Mouse (Mus musculus): ENCODE data around the gene Piwil4.

GRCm38 (mm10) chr9:14666071-14666470 lies 74.5 kb downstream of the Piwil4 start:
- TF ChIP-seq CTCF (IDR thresholded peaks at IDR 0.05; ENCODE audit: extremely low read depth, insufficient read depth, low read length) (no peak), POLR2A (IDR thresholded peaks at IDR 0.05; ENCODE audit: extremely low read depth, insufficient read depth, low read length) (no peak)

Data from cortical plate, adult 2 months (tissue).